Mouse (Mus musculus): ENCODE measurements around the gene Ldlrad2.

- TF ChIP-seq USF1 (IDR thresholded peaks at IDR 0.05; ENCODE audit: low read depth) (no peak), POLR2A (IDR thresholded peaks at IDR 0.05; ENCODE audit: insufficient read length, low read depth) (no peak), POLR2AphosphoS2 (IDR thresholded peaks at IDR 0.05; ENCODE audit: insufficient read length, low read depth) (no peak), SRF (IDR thresholded peaks at IDR 0.05; ENCODE audit: control insufficient read depth, insufficient read length, low read depth) (no peak)
These were observed 5.4 kb upstream of the Ldlrad2 start for GRCm38 (mm10) chr4:137579789-137580188.
